Mouse (Mus musculus) monocyte, adult 5-6 weeks (primary cell): ENCODE measurements around the gene Hpf1. TPM values are rescaled to one million over a fixed set of nuclear protein-coding genes. Genes with fewer than 3 reads are reported as not detected.
A peak's percentile ranks its signal among the peaks of the same experiment; 100 is the strongest.

ENCODE experiments used
- ATAC-seq: fragments of 153-309, 156-312 bp; replicated peaks from 2 replicates; pipeline ENCODE4 v1.8.0; 2017; ENCODE audit warnings: mild to moderate bottlenecking; ENCODE audit not compliant: low TSS enrichment, insufficient number of reproducible peaks, severe bottlenecking, poor library complexity, low FRiP score
- total RNA-seq: library from RNA; stranded (forward); fragments of 200-1000, 200-491, 200-594 nt; gene quantifications from 3 replicates; pipeline ENCODE4 v1.2.3, GENCODE M21; 2017

The Hpf1 gene
- 51.8 to 65.0 TPM (median 55.0 TPM) in 3 replicates for total RNA-seq

GRCm38 (mm10) chr8:60889843-60890519, at the start of gene Hpf1:
Gene Hpf1, plus strand, starts transcription at chr8:60890418.
- peak; percentile 97 for ATAC-seq

- ATAC-seq = no peak
These were observed 47.8 kb upstream of the Hpf1 start for GRCm38 (mm10) chr8:60842388-60842787.

- ATAC-seq = no peak
These were observed 32.7 kb upstream of the Hpf1 start for GRCm38 (mm10) chr8:60857559-60857958.

GRCm38 (mm10) chr8:60858091-60858490, 32.1 kb upstream of the Hpf1 start:
- ATAC-seq = no peak

DNA sequence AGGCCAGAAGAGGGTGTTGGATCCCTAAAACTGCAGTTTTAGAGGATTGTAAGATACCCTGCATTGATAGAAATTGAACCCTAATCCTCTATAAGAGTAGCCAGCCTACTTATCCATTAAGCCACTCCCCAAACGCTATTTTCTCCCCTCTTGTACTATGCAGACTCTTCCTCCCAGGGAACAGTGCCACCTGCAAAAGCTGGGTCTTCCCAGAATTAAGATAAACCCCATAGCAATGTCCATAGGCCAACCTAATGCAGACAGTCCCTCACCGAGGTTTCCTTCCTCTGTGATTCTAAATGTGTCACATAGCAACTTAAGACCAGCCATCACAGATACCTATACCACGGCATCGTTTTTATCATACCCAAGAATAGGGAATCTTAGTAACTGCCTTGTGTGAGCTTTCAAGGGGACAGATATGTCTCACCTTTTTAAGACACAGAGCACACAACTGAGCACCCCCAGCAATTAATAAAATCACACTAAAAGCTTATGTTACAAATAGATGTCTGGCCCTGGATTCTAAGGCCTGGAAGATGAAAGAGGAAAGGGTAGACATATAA, 31.2 kb upstream of the Hpf1 start:
- no peak for ATAC-seq

- no peak for ATAC-seq
These were observed 30.6 kb upstream of the Hpf1 start for GRCm38 (mm10) chr8:60859605-60860004.

- no peak for ATAC-seq
These were observed 29.5 kb upstream of the Hpf1 start for GRCm38 (mm10) chr8:60860749-60861148.

- ATAC-seq = no peak
These were observed 28.4 kb upstream of the Hpf1 start for GRCm38 (mm10) chr8:60861783-60862182.

- no peak for ATAC-seq
These were observed 25.3 kb upstream of the Hpf1 start for GRCm38 (mm10) chr8:60864875-60865274.

GRCm38 (mm10) chr8:60865504-60866114, 24.6 kb upstream of the Hpf1 start:
- 0 out of 2 replicates have a peak, but pooled peaks have one; percentile 29 for ATAC-seq

- ATAC-seq = no peak
These were observed 22.6 kb upstream of the Hpf1 start for GRCm38 (mm10) chr8:60867468-60868115.

- ATAC-seq = no peak
These were observed 21.8 kb upstream of the Hpf1 start for GRCm38 (mm10) chr8:60868236-60868965.

GRCm38 (mm10) chr8:60869761-60870160, 20.5 kb upstream of the Hpf1 start:
- ATAC-seq = no peak

- no peak for ATAC-seq
These were observed 19.7 kb upstream of the Hpf1 start for GRCm38 (mm10) chr8:60870231-60871193.

DNA sequence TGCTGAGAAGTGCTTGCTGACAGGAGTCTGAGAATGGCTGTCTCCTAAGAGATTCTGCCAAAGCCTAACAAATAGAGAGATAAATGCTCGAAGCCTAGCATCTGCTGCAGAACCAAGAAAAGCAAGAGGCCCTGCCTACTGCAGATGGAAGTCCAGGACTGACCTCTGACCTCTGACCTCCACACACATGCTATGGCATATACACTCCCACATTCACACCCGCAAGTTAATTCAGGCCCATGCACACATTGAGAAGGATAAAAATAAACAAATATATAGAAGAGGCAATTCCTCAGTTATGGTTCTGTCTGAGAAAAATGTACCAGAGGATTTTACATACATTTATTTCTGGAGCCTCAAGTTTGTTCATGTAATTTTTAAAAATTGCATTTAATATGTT, 11.6 kb upstream of the Hpf1 start:
- ATAC-seq = no peak

DNA sequence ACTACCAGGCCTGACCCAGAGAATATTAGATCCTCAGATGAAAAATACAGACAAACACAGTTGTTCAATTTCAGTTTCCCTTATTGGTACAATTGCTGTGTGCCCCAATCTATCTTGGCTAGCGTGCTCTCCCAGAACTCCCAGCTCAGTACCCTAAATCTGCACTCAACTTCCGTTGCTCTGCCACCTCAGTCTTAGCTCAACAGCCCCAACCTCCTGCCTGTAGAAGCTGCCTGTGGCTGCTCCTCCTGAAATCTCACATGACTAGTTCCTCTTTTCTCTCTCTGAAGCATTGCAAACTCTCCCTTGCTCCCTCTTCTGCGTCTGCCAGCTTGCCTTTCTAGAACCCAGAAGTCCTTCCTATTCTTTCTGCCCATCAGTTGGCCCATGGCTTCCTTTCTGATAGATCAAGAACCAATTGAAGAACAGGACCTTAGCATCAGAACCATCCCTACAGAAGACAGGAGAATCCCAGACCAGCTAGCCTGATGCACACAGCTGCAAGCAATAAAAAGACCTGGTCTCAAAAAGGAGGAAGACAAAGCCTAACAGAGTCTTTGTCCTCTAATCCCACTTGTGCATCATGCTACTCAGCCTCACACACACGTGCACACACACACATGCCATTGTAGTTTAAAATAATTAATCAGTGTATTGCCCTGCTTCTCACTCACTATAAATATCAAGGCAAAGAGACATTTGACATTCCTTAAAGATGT, 6.6 kb upstream of the Hpf1 start:
- ATAC-seq = 0 out of 2 replicates have a peak, but pooled peaks have one; percentile 55

- no peak for ATAC-seq
These were observed 3.5 kb upstream of the Hpf1 start for GRCm38 (mm10) chr8:60886736-60887135.
